Mouse (Mus musculus): ENCODE results near the gene Plcb4.

DNA sequence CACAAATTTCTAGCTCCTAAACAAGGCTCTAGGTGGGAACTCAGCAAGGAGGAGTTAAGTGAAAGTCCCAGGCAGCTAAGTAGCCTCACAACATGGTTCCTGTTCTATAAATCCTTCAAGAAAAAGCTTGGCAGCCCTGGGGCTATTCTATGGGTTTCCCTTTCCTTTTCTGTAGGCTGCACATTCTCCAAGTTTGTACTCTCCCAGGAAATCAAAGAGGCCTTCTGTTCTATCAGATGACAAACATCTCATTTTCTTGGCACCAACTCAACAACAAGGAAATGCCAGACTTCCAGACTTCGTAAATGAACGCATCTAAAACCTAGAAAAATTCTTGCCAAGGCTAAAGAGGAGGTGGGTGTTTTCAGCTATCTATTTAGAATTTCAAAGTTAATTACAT, 38.9 kb upstream of the Plcb4 start:
- TF ChIP-seq ZKSCAN1 (IDR thresholded peaks at IDR 0.05; ENCODE audit: borderline replicate concordance, low read depth, low read length) (no peak), HCFC1 (IDR thresholded peaks at IDR 0.05; ENCODE audit: low read depth, low read length) (no peak), CTCF (conservative IDR thresholded peaks at IDR 0.05 in 1 of 2, IDR thresholded peaks at IDR 0.05 in 1 of 2; ENCODE audit: low read depth in 2 of 2, low read length in 2 of 2) (no peak), E2F4 (IDR thresholded peaks at IDR 0.05; ENCODE audit: insufficient replicate concordance, low read depth, low read length) (no peak), ETS1 (conservative IDR thresholded peaks at IDR 0.05; ENCODE audit: low read depth, low read length) (no peak), POLR2A (IDR thresholded peaks at IDR 0.05; ENCODE audit: low read depth, low read length) (no peak), RCOR1 (conservative IDR thresholded peaks at IDR 0.05; ENCODE audit: low read depth, low read length) (no peak), MAFK (IDR thresholded peaks at IDR 0.05; ENCODE audit: insufficient replicate concordance, low read length) (no peak), ZC3H11A (IDR thresholded peaks at IDR 0.05; ENCODE audit: low read depth, low read length) (no peak)

All from CH12.LX (cell line).